Mouse (Mus musculus): ENCODE data around the gene Gm20388.

DNA sequence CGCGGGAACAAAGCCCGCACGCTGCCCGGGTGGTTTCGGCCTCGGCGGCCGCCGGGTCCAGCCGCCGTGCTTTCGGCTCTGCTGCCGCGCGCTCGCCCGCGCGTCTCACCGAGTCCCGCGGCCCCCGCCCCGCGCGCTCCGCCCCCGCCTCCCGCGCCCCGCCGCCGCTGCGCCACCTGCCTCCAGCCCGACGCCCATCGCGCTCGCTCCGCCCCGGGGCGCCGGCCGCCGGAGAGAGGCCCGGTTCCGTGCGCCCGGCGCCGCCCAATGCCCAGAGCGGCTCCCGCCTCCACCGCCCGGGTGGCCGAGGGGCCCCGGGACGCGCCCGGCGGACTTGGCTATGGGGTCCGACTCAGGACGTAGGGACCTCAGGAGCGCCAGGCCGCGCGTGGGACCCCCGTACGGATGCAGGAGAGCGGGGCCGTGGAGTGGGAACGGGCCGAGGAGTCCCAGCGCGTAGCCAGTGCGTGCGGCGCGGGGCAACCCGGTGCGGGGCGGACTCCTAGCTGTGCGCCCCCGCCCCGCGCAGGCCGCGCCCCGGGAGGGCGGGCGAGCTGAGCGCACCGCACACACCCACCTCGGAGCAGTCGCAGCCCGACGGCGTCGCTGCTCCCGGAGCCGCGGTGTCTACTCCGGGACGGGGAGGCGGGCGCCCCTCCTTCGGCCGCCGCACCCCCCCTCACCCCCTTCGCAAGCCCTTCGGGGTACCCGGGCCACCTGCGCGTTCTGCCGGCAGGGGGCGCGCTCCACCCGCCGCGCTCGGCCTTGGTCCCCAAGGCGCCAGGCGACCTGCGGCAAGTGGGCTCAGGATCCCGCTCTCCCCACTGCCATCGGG, 2767.6 kb downstream of the Gm20388 start:
- TF ChIP-seq CTCF (IDR thresholded peaks at IDR 0.05; ENCODE audit: low read depth) (peak; percentile 85), EP300 (optimal IDR thresholded peaks at IDR 0.05) (no peak)
